Mouse (Mus musculus) liver, postnatal 0 days (tissue): ENCODE measurements around the gene Ptgs1. TPM values are rescaled to one million over a fixed set of nuclear protein-coding genes. Genes with fewer than 3 reads are reported as not detected.

ENCODE experiments used
- ATAC-seq: fragments of 200-750 bp; cut with Nextera tagmentation; 2 replicates; pipeline ENCODE4 v1.8.0; 2017; ENCODE audit warnings: mild to moderate bottlenecking, moderate library complexity
- DNase-seq: peaks from one replicate; pipeline ENCODE4 v3.0.0-alpha.2; 2016
- H3K27ac ChIP-seq: fragments of 300-500 bp; sonication (generic); 2 replicates; pipeline ENCODE4 v1.5.1; 2014; ENCODE audit warnings: antibody characterized with exemption, moderate library complexity, mild to moderate bottlenecking, low read depth
- H3K27me3 ChIP-seq: fragments of 300-500 bp; sonication (generic); 2 replicates; pipeline ENCODE4 v1.6.1; 2014; ENCODE audit warnings: low read length, control low read depth, mixed read lengths; ENCODE audit not compliant: insufficient read depth
- H3K36me3 ChIP-seq: fragments of 300-500 bp; sonication (generic); replicated peaks from 2 replicates; pipeline ENCODE4 v1.6.1; 2014; ENCODE audit warnings: mild to moderate bottlenecking, control low read depth, low read length, moderate library complexity, mixed read lengths; ENCODE audit not compliant: insufficient read depth
- H3K4me1 ChIP-seq: fragments of 300-500 bp; sonication (generic); 2 replicates; pipeline ENCODE4 v1.6.1; 2014; ENCODE audit warnings: antibody characterized with exemption, mild to moderate bottlenecking, control low read depth; ENCODE audit not compliant: insufficient read depth
- H3K4me2 ChIP-seq: fragments of 300-500 bp; sonication (generic); 2 replicates; pipeline ENCODE4 v1.6.1; 2014; ENCODE audit warnings: low read depth, mild to moderate bottlenecking, low read length, moderate library complexity, mixed read lengths
- H3K4me3 ChIP-seq: fragments of 300-500 bp; sonication (generic); 2 replicates; pipeline ENCODE4 v1.5.1; 2014; ENCODE audit warnings: low read depth, low read length
- H3K9ac ChIP-seq: fragments of 300-500 bp; sonication (generic); replicated peaks from 2 replicates; pipeline ENCODE4 v1.6.1; 2014; ENCODE audit warnings: mild to moderate bottlenecking, moderate library complexity
- H3K9me3 ChIP-seq: fragments of 300-500 bp; sonication (generic); 2 replicates; pipeline ENCODE4 v1.6.1; 2016; ENCODE audit warnings: mild to moderate bottlenecking, control low read depth, low read length, mixed read lengths
- CTCF ChIP-seq: sonication (generic); IDR thresholded peaks from 2 replicates; pipeline ENCODE4 v1.5.1; 2016; ENCODE audit warnings: antibody characterized with exemption, low read depth
- EP300 ChIP-seq: IDR thresholded peaks from 2 replicates; pipeline ENCODE4 v1.6.1; 2016; ENCODE audit warnings: antibody characterized with exemption, low read depth, mild to moderate bottlenecking
- WGBS: fragments of 180-500 bp; shearing (Covaris S2); extraction: QIAGEN DNeasy Blood & Tissue Kit; methylation state at CpG from one replicate; pipeline ENCODE4 v1.1.7; 2014; ENCODE audit not compliant: insufficient replicate concordance; 5-methylcytosine and 5-hydroxymethylcytosine counted together
- polyA plus RNA-seq: library from polyadenylated mRNA; unstranded; fragments of >200 nt; fragmentation: Nextera tagmentation; extraction: Ambion mirVana; gene quantifications from 2 replicates; pipeline ENCODE4 v1.2.1, GENCODE M21; 2015

Ptgs1 gene
- polyA plus RNA-seq, 1 experiment from 2014 or later = 25.3 TPM

DNA sequence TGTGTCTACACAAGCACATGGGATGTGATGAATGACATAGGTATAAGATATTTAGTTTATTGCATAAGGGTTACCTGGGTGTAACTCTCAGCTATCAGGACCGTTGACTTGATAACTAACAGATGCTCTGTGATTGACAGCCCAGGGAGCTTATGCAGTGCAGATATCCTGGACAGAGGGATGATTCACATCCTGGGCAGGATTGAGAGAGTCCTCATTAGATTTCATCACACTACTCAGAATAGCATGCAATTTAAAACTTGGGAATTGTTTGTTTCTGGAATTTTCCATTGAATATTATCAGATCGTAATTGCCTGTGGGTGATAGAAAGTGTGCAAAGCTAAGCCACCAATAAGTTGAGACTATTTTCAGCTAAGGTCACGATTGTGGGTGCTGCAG lies 17.7 kb downstream of the Ptgs1 start:
- peaks cover 8% of the 10 kb centered on the region for H3K4me1 ChIP-seq
- TF ChIP-seq CTCF = no peak
- TF ChIP-seq EP300 = no peak
- H3K9ac ChIP-seq = no peak overlapping the region
- no peak for ATAC-seq
- no peak overlapping the region for H3K4me3 ChIP-seq
- peaks cover 10% of the 10 kb centered on the region; the same call in 1 of the 2 replicates for H3K36me3 ChIP-seq
- no peaks in the 10 kb centered on the region for H3K27me3 ChIP-seq
- no peaks in the 10 kb centered on the region for H3K9me3 ChIP-seq
- no peak overlapping the region for H3K27ac ChIP-seq
- WGBS = 70% methylated on average over 3 of the region's 3 CpGs
- no peak for DNase-seq
- H3K4me2 ChIP-seq = no peak overlapping the region

DNA sequence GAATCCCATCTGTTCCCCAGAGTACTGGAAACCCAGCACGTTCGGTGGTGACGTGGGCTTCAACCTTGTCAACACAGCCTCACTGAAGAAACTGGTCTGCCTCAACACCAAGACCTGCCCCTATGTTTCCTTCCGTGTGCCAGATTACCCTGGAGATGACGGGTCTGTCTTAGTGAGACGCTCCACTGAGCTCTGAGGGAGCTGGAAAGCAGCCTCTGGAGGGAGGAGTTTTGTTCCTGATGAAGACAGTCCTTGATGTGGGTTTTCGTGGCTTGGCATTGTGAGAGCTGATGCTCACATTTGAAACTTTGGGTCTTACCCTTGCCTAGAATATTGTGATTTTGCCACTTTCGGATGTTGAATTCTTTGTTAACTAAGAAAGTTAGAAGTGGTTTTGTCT lies 20.9 kb downstream of the Ptgs1 start:
- DNase-seq = no peak
- TF ChIP-seq EP300 (no peak), CTCF (no peak)
- Histone ChIP-seq H3K9me3 (no peaks in the 10 kb centered on the region), H3K36me3 (peaks cover 7% of the 10 kb centered on the region; the same call in 1 of the 2 replicates), H3K4me2 (no peak overlapping the region), H3K27me3 (no peaks in the 10 kb centered on the region), H3K4me1 (no peaks in the 10 kb centered on the region), H3K9ac (no peak overlapping the region), H3K4me3 (no peak overlapping the region), H3K27ac (no peak overlapping the region)
- 76% methylated on average over 8 of the region's 8 CpGs for WGBS
- ATAC-seq = no peak

DNA sequence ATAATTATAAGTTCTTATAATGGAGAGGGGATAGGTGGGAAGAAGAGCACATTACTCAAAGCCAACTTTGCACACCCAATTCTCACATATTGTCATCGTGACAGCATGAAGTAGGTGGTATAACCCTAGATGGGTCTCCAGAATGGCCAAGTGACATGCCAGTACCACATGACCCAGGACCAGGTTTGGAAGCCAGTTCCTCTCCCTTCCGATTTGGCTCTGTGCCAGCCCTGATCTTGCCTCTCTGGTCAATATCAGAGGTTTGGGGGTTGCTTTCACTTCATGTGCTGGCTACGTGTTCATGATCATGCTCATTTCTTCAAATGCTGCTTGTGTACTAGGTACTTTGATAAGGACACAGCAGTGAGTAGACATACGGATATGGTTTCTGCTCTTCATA lies 22.3 kb downstream of the Ptgs1 start:
- Histone ChIP-seq H3K4me2 (no peak overlapping the region), H3K27ac (no peak overlapping the region), H3K9ac (no peak overlapping the region), H3K4me1 (no peaks in the 10 kb centered on the region), H3K9me3 (no peaks in the 10 kb centered on the region), H3K36me3 (no peaks in the 10 kb centered on the region), H3K4me3 (no peak overlapping the region), H3K27me3 (no peaks in the 10 kb centered on the region)
- no peak for TF ChIP-seq CTCF
- no peak for TF ChIP-seq EP300
- DNase-seq = no peak
- 72% methylated on average over 4 of the region's 4 CpGs for WGBS
- no peak for ATAC-seq

DNA sequence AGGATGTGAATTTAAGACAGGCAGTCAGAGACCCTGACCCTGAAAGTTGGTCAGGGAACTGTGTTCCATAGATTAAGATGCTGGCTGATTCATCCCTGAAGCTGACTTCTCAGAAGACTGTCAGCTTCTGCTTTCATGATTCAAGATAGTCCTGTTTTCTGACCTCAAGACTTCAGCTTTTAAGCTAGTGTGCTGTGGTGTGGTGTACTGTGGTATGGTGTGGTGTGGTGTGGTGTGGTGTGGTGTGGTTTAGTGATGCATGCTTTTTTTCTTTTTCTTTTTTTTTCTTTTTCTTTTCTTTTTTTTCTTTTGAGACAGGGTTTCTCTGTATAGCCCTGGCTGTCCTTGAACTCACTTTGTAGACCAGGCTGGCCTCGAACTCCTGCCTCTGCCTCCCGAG lies 24.2 kb downstream of the Ptgs1 start:
- WGBS = 67% methylated on average over 2 of the region's 2 CpGs
- Histone ChIP-seq H3K9me3 (no peaks in the 10 kb centered on the region), H3K27me3 (no peaks in the 10 kb centered on the region), H3K4me1 (no peaks in the 10 kb centered on the region), H3K36me3 (no peaks in the 10 kb centered on the region), H3K27ac (no peak overlapping the region), H3K4me3 (no peak overlapping the region), H3K4me2 (no peak overlapping the region), H3K9ac (no peak overlapping the region)
- DNase-seq (no peak), ATAC-seq (no peak)
- no peak for TF ChIP-seq EP300
- TF ChIP-seq CTCF = no peak

DNA sequence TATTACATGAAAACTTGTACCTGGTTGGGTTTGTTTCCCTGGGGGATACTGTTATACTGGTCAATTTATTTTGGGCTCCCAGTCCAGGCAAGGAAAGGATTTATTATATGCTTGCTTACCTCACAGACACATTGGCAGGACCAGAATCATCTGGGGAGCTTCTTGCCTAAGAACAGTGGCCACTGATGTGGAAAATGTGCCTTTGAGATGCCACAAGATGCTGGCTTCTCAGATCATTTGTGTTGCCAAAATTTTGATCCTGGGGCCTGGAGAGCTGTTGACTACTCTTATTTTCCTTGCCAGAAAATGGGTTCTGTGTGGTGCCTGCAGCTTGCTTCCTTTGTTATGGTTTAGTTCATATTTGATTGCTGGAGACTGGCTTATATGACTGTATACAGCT lies 26.7 kb downstream of the Ptgs1 start:
- ATAC-seq (no peak), DNase-seq (no peak)
- no peak overlapping the region for H3K4me2 ChIP-seq
- H3K4me3 ChIP-seq = no peak overlapping the region
- no peak overlapping the region for H3K27ac ChIP-seq
- no peaks in the 10 kb centered on the region for H3K4me1 ChIP-seq
- H3K27me3 ChIP-seq = no peaks in the 10 kb centered on the region
- no peak overlapping the region for H3K9ac ChIP-seq
- no peaks in the 10 kb centered on the region for H3K36me3 ChIP-seq
- TF ChIP-seq CTCF = no peak
- TF ChIP-seq EP300 = no peak
- no peaks in the 10 kb centered on the region for H3K9me3 ChIP-seq

DNA sequence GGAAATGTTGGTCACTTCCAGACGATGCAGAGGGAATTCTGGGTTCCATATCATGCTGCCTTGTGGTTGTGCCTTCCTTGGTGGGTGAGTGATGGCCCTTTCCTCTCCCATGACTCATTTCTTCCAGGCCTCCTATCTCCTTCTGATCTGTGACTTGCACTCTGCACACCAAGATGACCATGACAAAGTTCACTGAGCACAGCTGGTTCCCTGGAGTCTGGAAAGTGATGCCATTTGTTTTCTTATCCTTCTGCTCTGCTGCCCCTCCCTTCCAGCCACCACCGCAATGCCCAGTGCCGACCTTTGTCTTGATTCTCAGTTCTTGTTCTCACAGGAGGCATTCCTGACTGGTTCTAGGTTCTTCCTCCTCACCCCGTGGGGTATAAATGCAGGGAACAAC lies 29.2 kb downstream of the Ptgs1 start:
- H3K9me3 ChIP-seq = no peaks in the 10 kb centered on the region
- H3K9ac ChIP-seq = no peak overlapping the region
- DNase-seq (no peak), ATAC-seq (no peak)
- no peak overlapping the region for H3K27ac ChIP-seq
- H3K4me2 ChIP-seq = no peak overlapping the region
- no peaks in the 10 kb centered on the region for H3K36me3 ChIP-seq
- H3K4me3 ChIP-seq = no peak overlapping the region
- 63% methylated on average over 4 of the region's 4 CpGs for WGBS
- no peaks in the 10 kb centered on the region for H3K4me1 ChIP-seq
- no peak for TF ChIP-seq EP300
- TF ChIP-seq CTCF = no peak
- no peaks in the 10 kb centered on the region for H3K27me3 ChIP-seq

DNA sequence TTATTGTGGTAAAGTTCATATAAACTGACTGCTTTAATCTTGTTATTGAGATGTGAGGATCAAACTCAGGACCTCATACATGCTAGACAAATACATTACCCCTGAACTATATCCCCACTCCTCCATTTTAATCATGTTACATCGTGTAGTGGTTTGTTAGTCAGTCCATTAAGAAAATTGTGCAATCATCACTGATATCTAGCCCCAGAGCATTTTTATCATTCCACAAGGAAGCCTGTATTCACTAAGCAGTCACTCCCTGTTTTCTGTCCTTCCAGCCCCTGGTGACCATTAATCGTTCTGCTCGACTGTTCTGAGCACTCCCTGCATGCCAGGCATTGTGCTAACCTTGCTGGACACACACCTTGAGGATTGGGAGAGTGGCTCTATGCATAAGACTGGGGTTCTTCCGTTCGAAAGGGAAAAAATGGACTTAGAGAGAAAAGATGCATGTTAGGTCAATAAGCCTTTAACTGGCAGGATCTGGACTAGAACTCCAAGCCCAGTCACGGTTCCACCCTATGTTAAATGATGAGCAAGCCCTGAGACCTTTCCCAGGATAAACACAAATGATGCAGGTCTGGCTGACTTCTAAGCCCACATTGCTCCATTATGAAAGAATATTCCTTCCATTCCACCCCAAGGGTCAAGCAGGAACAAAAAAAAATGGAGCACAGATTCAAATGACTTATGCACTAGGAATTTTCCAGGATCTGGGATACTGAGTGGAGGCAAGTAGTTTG lies 29.7 kb downstream of the Ptgs1 start:
- TF ChIP-seq CTCF = no peak
- TF ChIP-seq EP300 = no peak
- no peak for DNase-seq
- H3K36me3 ChIP-seq = no peaks in the 10 kb centered on the region

More for the DNA sequence above, 29.7 kb downstream of the Ptgs1 start:
- no peak overlapping the region for H3K9ac ChIP-seq
- no peak overlapping the region for H3K4me3 ChIP-seq
- no peaks in the 10 kb centered on the region for H3K27me3 ChIP-seq
- 73% methylated on average over 6 of the region's 6 CpGs for WGBS
- no peak for ATAC-seq
- H3K27ac ChIP-seq = no peak overlapping the region
- H3K4me1 ChIP-seq = no peaks in the 10 kb centered on the region
- no peak overlapping the region for H3K4me2 ChIP-seq
- no peaks in the 10 kb centered on the region for H3K9me3 ChIP-seq
